Mouse (Mus musculus) CH12F3 (cell line): ENCODE measurements around the gene Tdpoz4.
"Not testable (repeated sequence)": the region's sequence is repeated elsewhere in the genome, so short reads cannot be mapped to it uniquely, and the experiment has no call there.

Experiments used
- in situ Hi-C: fragments of 300-500 bp; cut with MboI; formaldehyde crosslinking; loops from 2 replicates; pipeline ENCODE4 v1.14.3; 2020; ENCODE audit warnings: low sequenced_read_pairs

The Tdpoz4 gene

GRCm38 (mm10) chr3:93796098-93796497 is at the start of gene Tdpoz4:
Gene Tdpoz4, plus strand, starts transcription at chr3:93796398.
- in situ Hi-C loops, result not testable (repeated sequence)

DNA sequence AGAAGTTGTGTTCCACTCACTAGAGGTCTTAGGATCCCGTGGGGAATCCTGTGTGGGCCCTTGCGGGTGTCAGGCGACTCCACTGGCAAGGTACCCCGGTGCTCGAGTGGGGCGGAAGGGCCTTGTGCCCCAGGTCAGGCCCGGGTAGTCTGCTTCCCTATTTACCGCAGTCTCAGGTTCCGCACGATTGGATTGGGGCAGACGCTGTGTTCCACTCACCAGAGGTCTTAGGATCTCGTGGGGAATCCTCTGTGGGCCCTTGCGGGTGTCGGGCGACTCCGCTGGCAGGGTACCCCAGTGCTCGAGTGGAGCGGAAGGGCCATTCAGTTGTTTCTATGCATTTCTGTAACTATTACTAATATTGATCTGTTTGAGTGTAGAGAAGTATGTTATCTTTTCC is 42.2 kb upstream of the Tdpoz4 start:
- in situ Hi-C loops, result not testable (repeated sequence)

DNA sequence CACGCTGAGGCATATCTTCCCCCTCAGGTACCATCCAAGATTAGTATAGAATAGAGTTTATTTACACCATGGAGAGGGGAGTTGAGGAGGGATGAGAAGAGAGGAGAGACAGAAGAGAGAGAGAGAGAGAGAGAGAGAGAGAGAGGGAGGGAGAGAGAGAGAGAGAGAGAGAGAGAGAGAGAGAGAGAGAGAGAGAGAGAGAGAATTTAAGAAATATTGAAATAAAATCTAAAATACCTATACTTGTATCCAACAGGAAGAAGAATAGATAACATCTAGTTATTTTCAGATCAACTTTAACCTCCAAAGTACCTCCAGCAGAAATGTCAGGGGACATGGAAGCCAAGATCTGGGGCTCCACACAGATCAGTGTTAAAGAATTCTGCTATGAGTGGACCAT is 23.5 kb upstream of the Tdpoz4 start, which contains the start of gene Gm5773:
Gm5773 (plus strand) TSS at position 301 of the 400 bp plus-strand sequence.
- in situ Hi-C loops, result not testable (repeated sequence)

DNA sequence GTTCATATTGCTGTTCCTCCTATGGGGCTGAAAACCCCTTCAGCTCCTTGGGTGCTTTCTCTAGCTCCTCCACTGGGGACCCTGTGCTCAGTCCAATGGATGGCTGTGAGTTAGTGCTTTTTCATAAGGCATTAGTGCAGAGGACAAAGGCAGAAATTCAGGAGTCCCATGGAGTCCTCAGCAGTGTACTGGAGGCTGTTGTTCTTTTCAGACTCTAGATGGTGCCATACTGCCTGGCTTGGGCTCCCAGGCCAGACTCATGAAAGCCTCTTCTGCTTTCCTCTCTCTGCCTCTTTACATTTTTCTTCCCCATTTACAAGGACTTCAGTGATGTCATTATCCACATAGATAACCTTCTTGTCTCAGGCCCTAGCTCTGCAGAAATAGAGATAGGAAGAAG is 17.1 kb downstream of the Tdpoz4 start:
- in situ Hi-C loops, result not testable (repeated sequence)

DNA sequence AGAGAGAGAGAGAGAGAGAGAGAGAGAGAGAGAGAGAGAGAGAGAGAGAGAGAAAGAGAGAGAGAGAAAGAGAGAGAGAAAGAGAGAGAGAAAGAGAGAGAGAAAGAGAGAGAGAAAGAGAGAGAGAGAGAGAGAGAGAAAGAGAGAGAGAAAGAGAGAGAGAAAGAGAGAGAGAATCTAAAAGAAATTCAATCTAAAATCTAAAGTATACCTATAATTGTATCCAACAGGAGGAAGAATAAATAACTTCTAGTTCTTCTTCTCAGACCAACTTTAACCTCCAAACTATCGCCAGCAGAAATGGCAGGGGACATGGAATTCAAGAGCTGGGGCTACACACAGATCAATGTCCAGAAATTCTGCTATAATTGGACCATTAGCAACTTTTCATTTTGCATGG is 29.5 kb downstream of the Tdpoz4 start, which contains the start of gene Tdpoz3:
Tdpoz3 (plus strand) TSS at position 301 of the 400 bp plus-strand sequence.
- in situ Hi-C loops, result not testable (repeated sequence)
